Mouse (Mus musculus) embryonic facial prominence, embryonic 15.5 days (tissue): ENCODE results near the gene Capzb. TPM values are rescaled to one million over a fixed set of nuclear protein-coding genes. Genes with fewer than 3 reads are reported as not detected.

Source experiments
- ATAC-seq: fragments of 200-750 bp; cut with Nextera tagmentation; 2 replicates; pipeline ENCODE4 v1.8.0; 2017; ENCODE audit warnings: low read depth, moderate TSS enrichment; ENCODE audit not compliant: insufficient number of reproducible peaks, low FRiP score, low TSS enrichment
- H3K27ac ChIP-seq: fragments of 300-500 bp; sonication (generic); replicated peaks from 2 replicates; pipeline ENCODE4 v1.5.1; 2015; ENCODE audit warnings: mild to moderate bottlenecking, inconsistent platforms
- H3K27me3 ChIP-seq: fragments of 300-500 bp; sonication (generic); 2 replicates; pipeline ENCODE4 v1.6.1; 2015; ENCODE audit warnings: inconsistent platforms
- H3K36me3 ChIP-seq: fragments of 300-500 bp; sonication (generic); 2 replicates; pipeline ENCODE4 v1.6.1; 2015; ENCODE audit warnings: mild to moderate bottlenecking, inconsistent platforms
- H3K4me1 ChIP-seq: fragments of 300-500 bp; sonication (generic); 2 replicates; pipeline ENCODE4 v1.6.1; 2015; ENCODE audit warnings: inconsistent platforms
- H3K4me2 ChIP-seq: fragments of 300-500 bp; sonication (generic); replicated peaks from 2 replicates; pipeline ENCODE4 v1.6.1; 2015; ENCODE audit warnings: mild to moderate bottlenecking, inconsistent platforms
- H3K4me3 ChIP-seq: fragments of 300-500 bp; sonication (generic); replicated peaks from 2 replicates; pipeline ENCODE4 v1.5.1; 2015; ENCODE audit warnings: mild to moderate bottlenecking, inconsistent platforms
- H3K9ac ChIP-seq: fragments of 300-500 bp; sonication (generic); 2 replicates; pipeline ENCODE4 v1.6.1; 2015; ENCODE audit warnings: inconsistent platforms
- H3K9me3 ChIP-seq: fragments of 300-500 bp; sonication (generic); replicated peaks from 2 replicates; pipeline ENCODE4 v1.6.1; 2016; ENCODE audit warnings: inconsistent platforms
- WGBS: fragments of 180-500 bp; shearing (Covaris S2); methylation state at CpG from one replicate; pipeline ENCODE4 v1.1.7; 2015; 5-methylcytosine and 5-hydroxymethylcytosine counted together
- polyA plus RNA-seq: library from polyadenylated mRNA; unstranded; fragments of >200 nt; fragmentation: Nextera tagmentation; extraction: Ambion mirVana; gene quantifications from 2 replicates; pipeline ENCODE4 v1.2.1, GENCODE M21; 2015

The Capzb gene
- polyA plus RNA-seq, 1 experiment from 2014 or later, result 397 TPM

GRCm38 (mm10) chr4:139241678-139242606 lies 49.2 kb downstream of the Capzb start:
- Histone ChIP-seq H3K9me3 (no peaks in the 10 kb centered on the region), H3K4me2 (no peak overlapping the region), H3K9ac (no peak overlapping the region), H3K4me1 (peaks cover 90% of the 10 kb centered on the region), H3K27me3 (no peaks in the 10 kb centered on the region), H3K36me3 (peaks cover 13% of the 10 kb centered on the region; the same call in 1 of the 2 replicates), H3K4me3 (no peak overlapping the region), H3K27ac (peak overlapping the region; percentile 65)
- 37% methylated on average over 22 of the region's 22 CpGs for WGBS
- ATAC-seq, result no peak

- 50% methylated on average over 7 of the region's 7 CpGs for WGBS
- H3K27ac ChIP-seq, result peak overlapping the region; percentile 65
- no peaks in the 10 kb centered on the region for H3K27me3 ChIP-seq
- H3K4me2 ChIP-seq, result no peak overlapping the region
- peaks cover 13% of the 10 kb centered on the region; the same call in 1 of the 2 replicates for H3K36me3 ChIP-seq
- no peak overlapping the region for H3K4me3 ChIP-seq
- no peaks in the 10 kb centered on the region for H3K9me3 ChIP-seq
- no peak overlapping the region for H3K9ac ChIP-seq
- H3K4me1 ChIP-seq, result peaks cover 88% of the 10 kb centered on the region
- no peak for ATAC-seq
Measured at GRCm38 (mm10) chr4:139242607-139242955, 49.9 kb downstream of the Capzb start.

GRCm38 (mm10) chr4:139244176-139244575 lies 51.5 kb downstream of the Capzb start:
- Histone ChIP-seq H3K9me3 (no peaks in the 10 kb centered on the region), H3K27me3 (no peaks in the 10 kb centered on the region), H3K27ac (no peak overlapping the region), H3K4me3 (no peak overlapping the region), H3K4me2 (no peak overlapping the region), H3K9ac (no peak overlapping the region), H3K4me1 (peaks cover 88% of the 10 kb centered on the region), H3K36me3 (peaks cover 13% of the 10 kb centered on the region; the same call in 1 of the 2 replicates)
- WGBS, result 72% methylated on average over 3 of the region's 3 CpGs
- no peak for ATAC-seq

GRCm38 (mm10) chr4:139244766-139245165 lies 52.1 kb downstream of the Capzb start:
- no peak overlapping the region for H3K4me3 ChIP-seq
- H3K27me3 ChIP-seq, result no peaks in the 10 kb centered on the region
- no peak for ATAC-seq
- peaks cover 89% of the 10 kb centered on the region for H3K4me1 ChIP-seq
- no peak overlapping the region for H3K4me2 ChIP-seq
- no peak overlapping the region for H3K27ac ChIP-seq
- H3K9ac ChIP-seq, result no peak overlapping the region
- 72% methylated on average over 6 of the region's 6 CpGs for WGBS
- peaks cover 9% of the 10 kb centered on the region; the same call in 1 of the 2 replicates for H3K36me3 ChIP-seq
- H3K9me3 ChIP-seq, result no peaks in the 10 kb centered on the region

GRCm38 (mm10) chr4:139245534-139245933 lies 52.8 kb downstream of the Capzb start:
- H3K27ac ChIP-seq, result 0 out of 2 replicates have a peak overlapping the region, but pooled peaks have one; percentile 17
- ATAC-seq, result no peak
- H3K36me3 ChIP-seq, result peaks cover 7% of the 10 kb centered on the region; the same call in 1 of the 2 replicates
- H3K4me2 ChIP-seq, result no peak overlapping the region
- H3K4me3 ChIP-seq, result no peak overlapping the region
- no peaks in the 10 kb centered on the region for H3K9me3 ChIP-seq
- WGBS, result 77% methylated on average over 2 of the region's 2 CpGs
- H3K9ac ChIP-seq, result no peak overlapping the region
- H3K27me3 ChIP-seq, result no peaks in the 10 kb centered on the region
- H3K4me1 ChIP-seq, result peaks cover 89% of the 10 kb centered on the region

GRCm38 (mm10) chr4:139246130-139246877 lies 53.6 kb downstream of the Capzb start:
- Histone ChIP-seq H3K9me3 (no peaks in the 10 kb centered on the region), H3K9ac (no peak overlapping the region), H3K27me3 (no peaks in the 10 kb centered on the region), H3K4me1 (peaks cover 89% of the 10 kb centered on the region), H3K36me3 (peaks cover 7% of the 10 kb centered on the region; the same call in 1 of the 2 replicates), H3K4me2 (no peak overlapping the region), H3K27ac (0 out of 2 replicates have a peak overlapping the region, but pooled peaks have one; percentile 17), H3K4me3 (no peak overlapping the region)
- whole genome bisulfite sequencing, result 38% methylated on average over 7 of the region's 7 CpGs
- ATAC-seq, result no peak

- no peak overlapping the region for H3K4me3 ChIP-seq
- no peak overlapping the region for H3K4me2 ChIP-seq
- H3K9me3 ChIP-seq, result no peaks in the 10 kb centered on the region
- H3K4me1 ChIP-seq, result peaks cover 89% of the 10 kb centered on the region
- WGBS, result 73% methylated on average over 7 of the region's 7 CpGs
- H3K36me3 ChIP-seq, result no peaks in the 10 kb centered on the region
- no peak overlapping the region for H3K9ac ChIP-seq
- H3K27ac ChIP-seq, result no peak overlapping the region
- ATAC-seq, result no peak
- no peaks in the 10 kb centered on the region for H3K27me3 ChIP-seq
Measured at GRCm38 (mm10) chr4:139247966-139248365, 55.3 kb downstream of the Capzb start.

- no peak for ATAC-seq
- Histone ChIP-seq H3K36me3 (no peaks in the 10 kb centered on the region), H3K4me1 (peaks cover 91% of the 10 kb centered on the region), H3K4me3 (no peak overlapping the region), H3K27me3 (no peaks in the 10 kb centered on the region), H3K27ac (0 out of 2 replicates have a peak overlapping the region, but pooled peaks have one; percentile 81), H3K9me3 (no peaks in the 10 kb centered on the region), H3K4me2 (no peak overlapping the region), H3K9ac (no peak overlapping the region)
- WGBS, result 71% methylated on average over 5 of the region's 5 CpGs
Measured at GRCm38 (mm10) chr4:139248736-139249135, 56.0 kb downstream of the Capzb start.

- H3K9ac ChIP-seq, result no peak overlapping the region
- no peak overlapping the region for H3K4me3 ChIP-seq
- H3K36me3 ChIP-seq, result no peaks in the 10 kb centered on the region
- WGBS, result 26% methylated on average over 5 of the region's 5 CpGs
- ATAC-seq, result no peak; the same call in 1 of the 2 replicates
- peaks cover 87% of the 10 kb centered on the region for H3K4me1 ChIP-seq
- peak overlapping the region; percentile 81 for H3K27ac ChIP-seq
- H3K9me3 ChIP-seq, result no peaks in the 10 kb centered on the region
- no peak overlapping the region for H3K4me2 ChIP-seq
- H3K27me3 ChIP-seq, result no peaks in the 10 kb centered on the region
Measured at GRCm38 (mm10) chr4:139250043-139250442, 57.3 kb downstream of the Capzb start.

- no peak for ATAC-seq
- H3K9me3 ChIP-seq, result no peaks in the 10 kb centered on the region
- H3K4me1 ChIP-seq, result peaks cover 86% of the 10 kb centered on the region
- H3K27me3 ChIP-seq, result no peaks in the 10 kb centered on the region
- no peak overlapping the region for H3K4me3 ChIP-seq
- peak overlapping the region; percentile 81 for H3K27ac ChIP-seq
- H3K4me2 ChIP-seq, result no peak overlapping the region
- no peak overlapping the region for H3K9ac ChIP-seq
- WGBS, result 55% methylated on average over 8 of the region's 8 CpGs
- no peaks in the 10 kb centered on the region for H3K36me3 ChIP-seq
Measured at GRCm38 (mm10) chr4:139250886-139251285, 58.2 kb downstream of the Capzb start.
